Mouse (Mus musculus) large intestine, adult 2 months (tissue): Measurements from ENCODE around the gene Adgrf1. TPM values are rescaled to one million over a fixed set of nuclear protein-coding genes. Genes with fewer than 3 reads are reported as not detected.
"Not testable (repeated sequence)": the region's sequence is repeated elsewhere in the genome, so short reads cannot be mapped to it uniquely, and the experiment has no call there.

Experiments
- DNase-seq: peaks from one replicate; pipeline ENCODE4 v3.0.0-alpha.2; 2012; ENCODE audit warnings: low read depth, low spot score
- WGBS: fragments of 180-500 bp; shearing (Covaris S2); methylation state at CpG from one replicate; pipeline ENCODE4 v1.1.7; 2018; 5-methylcytosine and 5-hydroxymethylcytosine counted together
- polyA plus RNA-seq: library from polyadenylated mRNA; depleted of rRNA; stranded (reverse); fragments of >200 nt; gene quantifications from 2 replicates; pipeline ENCODE4 v1.2.3, GENCODE M21; 2012; rRNA removed

Adgrf1 gene
- polyA plus RNA-seq, 1 experiment = 0.04 TPM

- not testable (repeated sequence) for DNase-seq
- WGBS = 92% methylated on average over 2 of the region's 2 CpGs
These were observed 76.4 kb downstream of the Adgrf1 start for GRCm38 (mm10) chr17:43346499-43346898.

GRCm38 (mm10) chr17:43357902-43358539, 87.9 kb downstream of the Adgrf1 start:
- DNase-seq = no peak
- WGBS = 13% methylated on average over 9 of the region's 9 CpGs

GRCm38 (mm10) chr17:43359826-43360619, 89.9 kb downstream of the Adgrf1 start, which contains the start of gene Adgrf5:
Gene Adgrf5, plus strand, starts transcription at chr17:43360451.
- DNase-seq = no peak
- 16% methylated on average over 16 of the region's 16 CpGs for WGBS

- WGBS = 71% methylated on average over 11 of the region's 11 CpGs
- DNase-seq = no peak
These were observed 90.9 kb downstream of the Adgrf1 start for GRCm38 (mm10) chr17:43361021-43361420.

GRCm38 (mm10) chr17:43362362-43362761, 92.2 kb downstream of the Adgrf1 start:
- no peak for DNase-seq
- 52% methylated on average over 11 of the region's 11 CpGs for whole genome bisulfite sequencing

- no peak for DNase-seq
- 68% methylated on average over 6 of the region's 6 CpGs for WGBS
These were observed 92.8 kb downstream of the Adgrf1 start for GRCm38 (mm10) chr17:43362881-43363280.

GRCm38 (mm10) chr17:43363921-43364320, 93.8 kb downstream of the Adgrf1 start:
- WGBS = 49% methylated on average over 6 of the region's 6 CpGs
- no peak for DNase-seq

- DNase-seq = no peak
- 73% methylated on average over 6 of the region's 6 CpGs for WGBS
These were observed 95.2 kb downstream of the Adgrf1 start for GRCm38 (mm10) chr17:43365297-43365696.

GRCm38 (mm10) chr17:43366486-43366885, 96.4 kb downstream of the Adgrf1 start:
- 60% methylated on average over 9 of the region's 9 CpGs for WGBS
- DNase-seq = no peak

GRCm38 (mm10) chr17:43368171-43368576, 98.0 kb downstream of the Adgrf1 start:
- DNase-seq = no peak
- 49% methylated on average over 5 of the region's 5 CpGs for WGBS

- WGBS = 55% methylated on average over 4 of the region's 4 CpGs
- no peak for DNase-seq
These were observed 102.5 kb downstream of the Adgrf1 start for GRCm38 (mm10) chr17:43372604-43373003.

- WGBS = 72% methylated on average over 4 of the region's 4 CpGs
- no peak for DNase-seq
These were observed 103.9 kb downstream of the Adgrf1 start for GRCm38 (mm10) chr17:43374020-43374419.

Other genes starting within 250 kb of the Adgrf1 start
- 3.1 and 9.4 TPM in 2 replicates for gene Adgrf5, start 90.1 kb downstream of the Adgrf1 start, polyA plus RNA-seq
- gene Mep1a, start 232.5 kb downstream of the Adgrf1 start, polyA plus RNA-seq = 215 and 313 TPM in 2 replicates